Mouse (Mus musculus) stomach, postnatal 0 days (tissue): ENCODE data around the gene Ankfy1. TPM values are rescaled to one million over a fixed set of nuclear protein-coding genes. Genes with fewer than 3 reads are reported as not detected.
"Not testable (repeated sequence)": the region's sequence is repeated elsewhere in the genome, so short reads cannot be mapped to it uniquely, and the experiment has no call there.

Experiments used
- ATAC-seq: fragments of 200-750 bp; cut with Nextera tagmentation; 2 replicates; pipeline ENCODE4 v1.8.0; 2017; ENCODE audit not compliant: low FRiP score, low TSS enrichment
- DNase-seq: peaks from one replicate; pipeline ENCODE4 v3.0.0-alpha.2; 2016; ENCODE audit warnings: low spot score
- H3K27ac ChIP-seq: fragments of 300-500 bp; sonication (generic); replicated peaks from 2 replicates; pipeline ENCODE4 v1.5.1; 2014; ENCODE audit warnings: mild to moderate bottlenecking, control low read depth
- H3K27me3 ChIP-seq: fragments of 300-500 bp; sonication (generic); 2 replicates; pipeline ENCODE4 v1.6.1; 2014; ENCODE audit warnings: low read length; ENCODE audit not compliant: control insufficient read depth, insufficient read depth
- H3K36me3 ChIP-seq: fragments of 300-500 bp; sonication (generic); 2 replicates; pipeline ENCODE4 v1.6.1; 2014; ENCODE audit warnings: low read length, mixed read lengths; ENCODE audit not compliant: control insufficient read depth, insufficient read depth
- H3K4me1 ChIP-seq: fragments of 300-500 bp; sonication (generic); replicated peaks from 2 replicates; pipeline ENCODE4 v1.6.1; 2014; ENCODE audit warnings: antibody characterized with exemption; ENCODE audit not compliant: control insufficient read depth, insufficient read depth
- H3K4me2 ChIP-seq: fragments of 300-500 bp; sonication (generic); replicated peaks from 2 replicates; pipeline ENCODE4 v1.6.1; 2014; ENCODE audit warnings: low read depth, mild to moderate bottlenecking, control low read depth, moderate library complexity
- H3K4me3 ChIP-seq: fragments of 300-500 bp; sonication (generic); 2 replicates; pipeline ENCODE4 v1.5.1; 2014; ENCODE audit warnings: low read depth, low read length, control low read depth
- H3K9ac ChIP-seq: fragments of 300-500 bp; sonication (generic); 2 replicates; pipeline ENCODE4 v1.6.1; 2014; ENCODE audit warnings: mild to moderate bottlenecking, low read length, control low read depth, mixed read lengths
- H3K9me3 ChIP-seq: fragments of 300-500 bp; sonication (generic); 2 replicates; pipeline ENCODE4 v1.6.1; 2016; ENCODE audit warnings: low read length; ENCODE audit not compliant: control insufficient read depth
- CTCF ChIP-seq: IDR thresholded peaks from 2 replicates; pipeline ENCODE4 v1.5.1; 2016; ENCODE audit warnings: antibody characterized with exemption, low read depth, mild to moderate bottlenecking, moderate library complexity
- EP300 ChIP-seq: optimal IDR thresholded peaks from 2 replicates; pipeline ENCODE3; 2016; ENCODE audit warnings: antibody characterized with exemption
- WGBS: fragments of 180-500 bp; shearing (Covaris S2); extraction: QIAGEN DNeasy Blood & Tissue Kit; methylation state at CpG from one replicate; pipeline ENCODE4 v1.1.7; 2014; 5-methylcytosine and 5-hydroxymethylcytosine counted together
- polyA plus RNA-seq: library from polyadenylated mRNA; unstranded; fragments of >200 nt; fragmentation: Nextera tagmentation; extraction: Ambion mirVana; gene quantifications from 2 replicates; pipeline ENCODE4 v1.2.1, GENCODE M21; 2015

Ankfy1 gene
- polyA plus RNA-seq, 1 experiment from 2014 or later, result 7.7 TPM

GRCm38 (mm10) chr11:72696368-72696971, 6.7 kb downstream of the Ankfy1 start:
- ATAC-seq, result peak; percentile 74; the same call in 1 of the 2 replicates
- WGBS, result 83% methylated on average over 2 of the region's 2 CpGs
- no peak for TF ChIP-seq CTCF
- no peak for TF ChIP-seq EP300

GRCm38 (mm10) chr11:72697323-72697722, 7.5 kb downstream of the Ankfy1 start:
- H3K4me3 ChIP-seq, result no peak overlapping the region
- H3K4me1 ChIP-seq, result no peaks in the 10 kb centered on the region
- TF ChIP-seq CTCF (no peak), EP300 (no peak)
- H3K9ac ChIP-seq, result no peak overlapping the region
- DNase-seq (no peak), ATAC-seq (no peak)
- H3K36me3 ChIP-seq, result no peaks in the 10 kb centered on the region
- H3K27ac ChIP-seq, result no peak overlapping the region
- no peaks in the 10 kb centered on the region for H3K27me3 ChIP-seq
- H3K4me2 ChIP-seq, result no peak overlapping the region
- H3K9me3 ChIP-seq, result no peaks in the 10 kb centered on the region

More at GRCm38 (mm10) chr11:72696368-72696971, 6.7 kb downstream of the Ankfy1 start:
- Histone ChIP-seq H3K27me3 (no peaks in the 10 kb centered on the region), H3K4me1 (no peaks in the 10 kb centered on the region), H3K4me2 (no peak overlapping the region), H3K9ac (no peak overlapping the region), H3K4me3 (no peak overlapping the region), H3K36me3 (no peaks in the 10 kb centered on the region), H3K27ac (no peak overlapping the region), H3K9me3 (no peaks in the 10 kb centered on the region)
- DNase-seq, result no peak

GRCm38 (mm10) chr11:72705111-72705510, 15.3 kb downstream of the Ankfy1 start:
- H3K4me3 ChIP-seq, DNase-seq, H3K9me3 ChIP-seq, H3K4me1 ChIP-seq, H3K9ac ChIP-seq, H3K4me2 ChIP-seq, H3K27me3 ChIP-seq, H3K27ac ChIP-seq, ATAC-seq, H3K36me3 ChIP-seq: not testable (repeated sequence)
- 76% methylated on average over 2 of the region's 2 CpGs for WGBS

- Histone ChIP-seq H3K4me3 (no peak overlapping the region), H3K4me1 (no peaks in the 10 kb centered on the region), H3K9me3 (no peaks in the 10 kb centered on the region), H3K27me3 (no peaks in the 10 kb centered on the region), H3K4me2 (no peak overlapping the region), H3K27ac (no peak overlapping the region), H3K36me3 (0 out of 2 replicates have a peak, but pooled peaks cover 3% of the 10 kb centered on the region), H3K9ac (no peak overlapping the region)
- DNase-seq (no peak), ATAC-seq (no peak)
- WGBS, result 78% methylated on average over 5 of the region's 5 CpGs
- TF ChIP-seq EP300 (no peak), CTCF (no peak)
Observed at GRCm38 (mm10) chr11:72712721-72713120, 22.9 kb downstream of the Ankfy1 start.

GRCm38 (mm10) chr11:72718161-72718560, 28.4 kb downstream of the Ankfy1 start:
- no peak overlapping the region for H3K27ac ChIP-seq

GRCm38 (mm10) chr11:72723165-72723564, 33.4 kb downstream of the Ankfy1 start:
- no peaks in the 10 kb centered on the region for H3K4me1 ChIP-seq
- 56% methylated on average over 2 of the region's 2 CpGs for WGBS
- H3K4me3 ChIP-seq, result no peak overlapping the region
- no peak overlapping the region for H3K9ac ChIP-seq
- H3K27me3 ChIP-seq, result no peaks in the 10 kb centered on the region
- no peak for DNase-seq
- TF ChIP-seq CTCF (no peak), EP300 (no peak)
- no peak for ATAC-seq
- H3K27ac ChIP-seq, result no peak overlapping the region
- H3K4me2 ChIP-seq, result no peak overlapping the region
- no peaks in the 10 kb centered on the region for H3K9me3 ChIP-seq
- H3K36me3 ChIP-seq, result 0 out of 2 replicates have a peak, but pooled peaks cover 2% of the 10 kb centered on the region

More at GRCm38 (mm10) chr11:72718161-72718560, 28.4 kb downstream of the Ankfy1 start:
- no peak overlapping the region for H3K9ac ChIP-seq
- H3K9me3 ChIP-seq, result no peaks in the 10 kb centered on the region
- H3K27me3 ChIP-seq, result no peaks in the 10 kb centered on the region
- no peak overlapping the region for H3K4me2 ChIP-seq
- H3K36me3 ChIP-seq, result 0 out of 2 replicates have a peak, but pooled peaks cover 1% of the 10 kb centered on the region
- 87% methylated on average over 3 of the region's 3 CpGs for WGBS
- H3K4me3 ChIP-seq, result no peak overlapping the region
- DNase-seq (no peak), ATAC-seq (no peak)
- no peak for TF ChIP-seq EP300
- TF ChIP-seq CTCF, result no peak
- no peaks in the 10 kb centered on the region for H3K4me1 ChIP-seq
